Mouse (Mus musculus): ENCODE measurements around the gene Chmp6. TPM values are rescaled to one million over a fixed set of nuclear protein-coding genes. Genes with fewer than 3 reads are reported as not detected.

Gene Chmp6
- polyA plus RNA-seq, 1 experiment from 2014 or later, result 97.5 TPM

GRCm38 (mm10) chr11:119954233-119954632 is 41.0 kb downstream of the Chmp6 start:
- WGBS, result 80% methylated on average over 4 of the region's 4 CpGs
- H3K9ac ChIP-seq, result no peak overlapping the region
- H3K4me2 ChIP-seq, result no peak overlapping the region
- H3K27ac ChIP-seq (replicated peaks), result no peak overlapping the region
- H3K36me3 ChIP-seq, result no peaks in the 10 kb centered on the region
- no peaks in the 10 kb centered on the region for H3K27me3 ChIP-seq
- peaks cover 15% of the 10 kb centered on the region for H3K4me1 ChIP-seq (replicated peaks)
- no peaks in the 10 kb centered on the region for H3K9me3 ChIP-seq
- no peak for ATAC-seq (ENCODE audit: low read depth)
- H3K4me3 ChIP-seq, result no peak overlapping the region

GRCm38 (mm10) chr11:119954749-119955337 is 41.6 kb downstream of the Chmp6 start:
- H3K9me3 ChIP-seq, result no peaks in the 10 kb centered on the region
- H3K9ac ChIP-seq, result no peak overlapping the region
- no peak for ATAC-seq (ENCODE audit: low read depth)
- H3K4me2 ChIP-seq, result no peak overlapping the region
- peaks cover 15% of the 10 kb centered on the region for H3K4me1 ChIP-seq (replicated peaks)
- no peak overlapping the region for H3K27ac ChIP-seq (replicated peaks)
- 72% methylated on average over 2 of the region's 2 CpGs for WGBS
- no peak overlapping the region for H3K4me3 ChIP-seq
- no peaks in the 10 kb centered on the region for H3K27me3 ChIP-seq
- no peaks in the 10 kb centered on the region for H3K36me3 ChIP-seq

GRCm38 (mm10) chr11:119955432-119955831 is 42.2 kb downstream of the Chmp6 start:
- Histone ChIP-seq H3K27me3 (no peaks in the 10 kb centered on the region), H3K4me1 (replicated peaks) (peaks cover 15% of the 10 kb centered on the region), H3K4me3 (no peak overlapping the region), H3K36me3 (no peaks in the 10 kb centered on the region), H3K4me2 (no peak overlapping the region), H3K27ac (replicated peaks) (no peak overlapping the region; the same call in 1 of the 2 replicates), H3K9ac (no peak overlapping the region), H3K9me3 (no peaks in the 10 kb centered on the region)
- 75% methylated on average over 3 of the region's 3 CpGs for WGBS
- no peak for ATAC-seq (ENCODE audit: low read depth)

- WGBS, result 90% methylated on average over 13 of the region's 13 CpGs
- Histone ChIP-seq H3K36me3 (no peaks in the 10 kb centered on the region), H3K4me1 (replicated peaks) (peaks cover 15% of the 10 kb centered on the region), H3K4me3 (no peak overlapping the region), H3K4me2 (no peak overlapping the region), H3K9me3 (no peaks in the 10 kb centered on the region), H3K27me3 (no peaks in the 10 kb centered on the region), H3K27ac (replicated peaks) (no peak overlapping the region), H3K9ac (no peak overlapping the region)
- ATAC-seq (ENCODE audit: low read depth), result no peak
These were observed 43.3 kb downstream of the Chmp6 start for GRCm38 (mm10) chr11:119956590-119956989.

GRCm38 (mm10) chr11:119958856-119959255 is 45.6 kb downstream of the Chmp6 start:
- H3K4me1 ChIP-seq (replicated peaks), result no peaks in the 10 kb centered on the region; the same call in 1 of the 2 replicates
- no peak for ATAC-seq (ENCODE audit: low read depth)
- no peak overlapping the region for H3K4me3 ChIP-seq
- H3K36me3 ChIP-seq, result no peaks in the 10 kb centered on the region
- H3K27me3 ChIP-seq, result no peaks in the 10 kb centered on the region
- H3K4me2 ChIP-seq, result no peak overlapping the region
- no peak overlapping the region for H3K9ac ChIP-seq
- 90% methylated on average over 7 of the region's 7 CpGs for WGBS
- no peaks in the 10 kb centered on the region for H3K9me3 ChIP-seq
- H3K27ac ChIP-seq (replicated peaks), result no peak overlapping the region

- Histone ChIP-seq H3K27ac (replicated peaks) (no peak overlapping the region), H3K4me3 (no peak overlapping the region), H3K4me1 (replicated peaks) (peaks cover 2% of the 10 kb centered on the region; the same call in 1 of the 2 replicates), H3K27me3 (no peaks in the 10 kb centered on the region), H3K9me3 (no peaks in the 10 kb centered on the region), H3K4me2 (no peak overlapping the region), H3K36me3 (no peaks in the 10 kb centered on the region), H3K9ac (no peak overlapping the region)
- WGBS, result 76% methylated on average over 4 of the region's 4 CpGs
- ATAC-seq (ENCODE audit: low read depth), result no peak
These were observed 46.5 kb downstream of the Chmp6 start for GRCm38 (mm10) chr11:119959714-119960113.

- 89% methylated on average over 6 of the region's 6 CpGs for WGBS
- Histone ChIP-seq H3K9ac (no peak overlapping the region), H3K27ac (replicated peaks) (no peak overlapping the region), H3K4me3 (no peak overlapping the region), H3K4me2 (no peak overlapping the region), H3K27me3 (no peaks in the 10 kb centered on the region), H3K36me3 (no peaks in the 10 kb centered on the region), H3K4me1 (replicated peaks) (peaks cover 10% of the 10 kb centered on the region; the same call in 1 of the 2 replicates), H3K9me3 (no peaks in the 10 kb centered on the region)
- ATAC-seq (ENCODE audit: low read depth), result no peak
These were observed 47.4 kb downstream of the Chmp6 start for GRCm38 (mm10) chr11:119960671-119961070.

- Histone ChIP-seq H3K36me3 (no peaks in the 10 kb centered on the region), H3K9me3 (no peaks in the 10 kb centered on the region), H3K4me1 (replicated peaks) (peaks cover 10% of the 10 kb centered on the region; the same call in 1 of the 2 replicates), H3K4me3 (no peak overlapping the region), H3K27ac (replicated peaks) (no peak overlapping the region), H3K27me3 (no peaks in the 10 kb centered on the region), H3K4me2 (no peak overlapping the region), H3K9ac (no peak overlapping the region)
- no peak for ATAC-seq (ENCODE audit: low read depth)
- 84% methylated on average over 3 of the region's 3 CpGs for WGBS
These were observed 48.3 kb downstream of the Chmp6 start for GRCm38 (mm10) chr11:119961511-119961910.

GRCm38 (mm10) chr11:119965053-119965452 is 51.8 kb downstream of the Chmp6 start:
- H3K4me3 ChIP-seq, result no peak overlapping the region
- H3K36me3 ChIP-seq, result no peaks in the 10 kb centered on the region
- H3K27me3 ChIP-seq, result no peaks in the 10 kb centered on the region
- H3K9me3 ChIP-seq, result no peaks in the 10 kb centered on the region
- WGBS, result 7% methylated on average over 9 of the region's 9 CpGs
- H3K27ac ChIP-seq (replicated peaks), result no peak overlapping the region
- peaks cover 24% of the 10 kb centered on the region for H3K4me1 ChIP-seq (replicated peaks)
- ATAC-seq (ENCODE audit: low read depth), result no peak
- H3K9ac ChIP-seq, result no peak overlapping the region
- H3K4me2 ChIP-seq, result no peak overlapping the region

- Histone ChIP-seq H3K27me3 (no peaks in the 10 kb centered on the region), H3K4me2 (no peak overlapping the region), H3K36me3 (no peaks in the 10 kb centered on the region), H3K9ac (no peak overlapping the region), H3K9me3 (no peaks in the 10 kb centered on the region), H3K4me3 (no peak overlapping the region), H3K27ac (replicated peaks) (no peak overlapping the region), H3K4me1 (replicated peaks) (peaks cover 36% of the 10 kb centered on the region)
- ATAC-seq (ENCODE audit: low read depth), result no peak
- 85% methylated on average over 6 of the region's 6 CpGs for WGBS
These were observed 53.1 kb downstream of the Chmp6 start for GRCm38 (mm10) chr11:119966294-119966693.

GRCm38 (mm10) chr11:119967401-119967800 is 54.2 kb downstream of the Chmp6 start:
- ATAC-seq (ENCODE audit: low read depth), result no peak
- no peaks in the 10 kb centered on the region for H3K9me3 ChIP-seq
- WGBS, result 73% methylated on average over 8 of the region's 8 CpGs
- H3K27ac ChIP-seq (replicated peaks), result no peak overlapping the region
- peaks cover 42% of the 10 kb centered on the region for H3K4me1 ChIP-seq (replicated peaks)
- no peak overlapping the region for H3K4me3 ChIP-seq
- H3K36me3 ChIP-seq, result no peaks in the 10 kb centered on the region
- no peak overlapping the region for H3K4me2 ChIP-seq
- H3K9ac ChIP-seq, result no peak overlapping the region
- H3K27me3 ChIP-seq, result no peaks in the 10 kb centered on the region

GRCm38 (mm10) chr11:119967892-119968291 is 54.7 kb downstream of the Chmp6 start:
- no peak overlapping the region for H3K4me3 ChIP-seq
- H3K4me1 ChIP-seq (replicated peaks), result peaks cover 42% of the 10 kb centered on the region
- no peaks in the 10 kb centered on the region for H3K27me3 ChIP-seq
- H3K9ac ChIP-seq, result no peak overlapping the region
- ATAC-seq (ENCODE audit: low read depth), result no peak
- no peaks in the 10 kb centered on the region for H3K9me3 ChIP-seq
- 90% methylated on average over 2 of the region's 2 CpGs for WGBS
- H3K27ac ChIP-seq (replicated peaks), result no peak overlapping the region
- no peak overlapping the region for H3K4me2 ChIP-seq
- no peaks in the 10 kb centered on the region for H3K36me3 ChIP-seq

Data from neural tube, embryonic 13.5 days (tissue).